Mouse (Mus musculus): ENCODE measurements around the gene Sema5a. TPM values are rescaled to one million over a fixed set of nuclear protein-coding genes. Genes with fewer than 3 reads are reported as not detected.
A peak's percentile ranks its signal among the peaks of the same experiment; 100 is the strongest.
"Not testable (repeated sequence)": the region's sequence is repeated elsewhere in the genome, so short reads cannot be mapped to it uniquely, and the experiment has no call there.

Sema5a gene
- polyA plus RNA-seq (2015; fragmentation: Nextera tagmentation; extraction: Ambion mirVana): 0.63 and 0.80 TPM in 2 replicates

GRCm38 (mm10) chr15:32244344-32244955 lies at the start of gene Sema5a:
TSS of gene Sema5a (plus strand) at chr15:32244810.
- Histone ChIP-seq H3K36me3 (peaks cover 3% of the 10 kb centered on the region; the same call in 1 of the 2 replicates), H3K27ac (no peak within 1 kb of the TSS), H3K4me1 (replicated peaks) (peaks cover 17% of the 10 kb centered on the region)

GRCm38 (mm10) chr15:32198076-32198475 lies 46.5 kb upstream of the Sema5a start:
- no peak for ATAC-seq (ENCODE audit: low read depth)
- DNase-seq: no peak

More at GRCm38 (mm10) chr15:32244344-32244955, at the start of gene Sema5a:
- DNase-seq (no peak), ATAC-seq (ENCODE audit: low read depth) (peak; percentile 89)
- peak within 1 kb of the TSS; percentile 56 for H3K4me3 ChIP-seq (replicated peaks)
- WGBS (ENCODE audit: insufficient replicate concordance): under 1% methylated on average over 31 of the region's 45 CpGs
- peak within 1 kb of the TSS; percentile 81 for H3K4me2 ChIP-seq
- H3K9me3 ChIP-seq (replicated peaks): no peaks in the 10 kb centered on the region
- H3K27me3 ChIP-seq: peaks cover 34% of the 10 kb centered on the region
- peak within 1 kb of the TSS; percentile 52 for H3K9ac ChIP-seq

GRCm38 (mm10) chr15:32198561-32198960 lies 46.0 kb upstream of the Sema5a start:
- ATAC-seq (ENCODE audit: low read depth): no peak
- H3K9ac ChIP-seq: no peak overlapping the region
- no peaks in the 10 kb centered on the region for H3K27me3 ChIP-seq
- 69% methylated on average over 5 of the region's 5 CpGs for WGBS (ENCODE audit: insufficient replicate concordance)
- H3K4me3 ChIP-seq (replicated peaks): no peak overlapping the region
- H3K27ac ChIP-seq: no peak overlapping the region
- no peaks in the 10 kb centered on the region for H3K9me3 ChIP-seq (replicated peaks)
- no peaks in the 10 kb centered on the region for H3K36me3 ChIP-seq
- no peaks in the 10 kb centered on the region for H3K4me1 ChIP-seq (replicated peaks)
- no peak overlapping the region for H3K4me2 ChIP-seq
- DNase-seq: no peak

More at GRCm38 (mm10) chr15:32198076-32198475, 46.5 kb upstream of the Sema5a start:
- 76% methylated on average over 9 of the region's 9 CpGs for WGBS (ENCODE audit: insufficient replicate concordance)
- Histone ChIP-seq H3K27ac (no peak overlapping the region), H3K4me3 (replicated peaks) (no peak overlapping the region), H3K36me3 (no peaks in the 10 kb centered on the region), H3K4me2 (no peak overlapping the region), H3K9me3 (replicated peaks) (no peaks in the 10 kb centered on the region), H3K4me1 (replicated peaks) (no peaks in the 10 kb centered on the region), H3K9ac (no peak overlapping the region), H3K27me3 (no peaks in the 10 kb centered on the region)

DNA sequence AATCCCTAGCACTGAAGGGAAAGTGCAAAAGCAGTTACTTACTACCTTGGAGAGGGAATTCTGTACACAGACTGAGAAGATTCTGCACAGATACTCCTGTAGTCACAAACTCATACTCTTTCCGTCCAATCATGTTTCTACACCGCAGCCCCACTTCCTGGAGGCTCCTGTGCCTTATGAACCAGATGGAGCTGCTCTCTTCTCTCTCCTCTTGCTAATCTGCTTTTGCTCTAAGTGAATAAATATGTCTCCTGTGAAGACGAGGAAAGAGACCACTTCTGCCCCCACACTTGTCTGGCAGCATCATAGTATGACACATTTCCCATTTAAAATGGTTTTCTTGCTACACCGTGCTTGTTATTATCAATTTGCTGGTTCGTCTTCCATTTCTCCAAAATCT lies 41.4 kb upstream of the Sema5a start:
- DNase-seq (no peak), ATAC-seq (ENCODE audit: low read depth) (no peak)
- Histone ChIP-seq H3K36me3 (no peaks in the 10 kb centered on the region), H3K9ac (no peak overlapping the region), H3K4me3 (replicated peaks) (no peak overlapping the region), H3K4me2 (no peak overlapping the region), H3K9me3 (replicated peaks) (no peaks in the 10 kb centered on the region), H3K4me1 (replicated peaks) (no peaks in the 10 kb centered on the region), H3K27me3 (no peaks in the 10 kb centered on the region), H3K27ac (no peak overlapping the region)
- 58% methylated on average over 5 of the region's 5 CpGs for WGBS (ENCODE audit: insufficient replicate concordance)

- Histone ChIP-seq H3K27ac (no peak overlapping the region), H3K27me3 (no peaks in the 10 kb centered on the region), H3K36me3 (no peaks in the 10 kb centered on the region), H3K4me2 (no peak overlapping the region), H3K4me1 (replicated peaks) (no peaks in the 10 kb centered on the region), H3K9me3 (replicated peaks) (no peaks in the 10 kb centered on the region), H3K9ac (no peak overlapping the region), H3K4me3 (replicated peaks) (no peak overlapping the region)
- no peak for ATAC-seq (ENCODE audit: low read depth)
- WGBS (ENCODE audit: insufficient replicate concordance): 67% methylated on average over 10 of the region's 10 CpGs
- no peak for DNase-seq
Observed at GRCm38 (mm10) chr15:32204908-32205307, 39.7 kb upstream of the Sema5a start.

DNA sequence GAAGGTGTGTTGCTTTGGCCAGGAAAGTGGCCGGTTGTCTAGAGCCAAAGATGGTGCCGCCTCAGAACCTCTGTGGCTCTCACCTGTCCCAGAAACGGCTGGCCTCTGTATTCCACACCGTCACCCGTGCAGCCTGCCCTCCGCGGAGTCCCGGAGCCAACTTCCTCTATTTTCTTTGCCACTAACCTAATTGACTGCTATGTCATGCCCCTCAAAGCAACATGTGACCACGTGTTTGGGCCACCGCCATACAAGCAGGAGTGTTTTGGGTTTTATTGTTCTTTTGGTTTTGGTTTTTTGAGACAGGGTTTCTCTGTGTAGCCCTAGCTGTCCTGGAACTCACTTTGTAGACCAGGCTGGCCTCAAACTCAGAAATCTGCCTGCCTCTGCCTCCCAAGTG lies 29.9 kb upstream of the Sema5a start:
- H3K9me3 ChIP-seq (replicated peaks); H3K9ac ChIP-seq; H3K4me2 ChIP-seq; H3K27me3 ChIP-seq; DNase-seq; ATAC-seq (ENCODE audit: low read depth); H3K36me3 ChIP-seq; H3K4me3 ChIP-seq (replicated peaks); H3K4me1 ChIP-seq (replicated peaks); H3K27ac ChIP-seq: not testable (repeated sequence)
- 70% methylated on average over 10 of the region's 10 CpGs for WGBS (ENCODE audit: insufficient replicate concordance)

DNA sequence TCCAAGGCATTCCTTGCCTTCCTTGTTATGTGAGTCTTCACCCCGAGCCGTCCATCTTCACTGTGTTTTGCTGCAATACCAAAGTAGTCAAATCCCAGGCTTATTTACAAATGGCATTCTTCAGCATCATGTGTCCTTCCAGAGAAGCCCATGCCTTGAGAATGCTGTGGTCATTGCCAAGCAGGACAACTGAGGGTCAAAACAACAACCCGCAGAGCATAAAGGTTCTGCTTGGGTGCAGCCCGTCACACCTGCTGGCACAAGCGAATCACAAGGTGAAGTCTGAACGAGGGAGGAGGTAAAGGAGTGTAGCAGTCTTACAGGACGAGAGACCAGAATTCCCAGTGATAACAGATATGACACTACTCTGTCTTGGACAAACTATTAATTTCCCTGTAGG lies 21.6 kb upstream of the Sema5a start:
- DNase-seq (no peak), ATAC-seq (ENCODE audit: low read depth) (no peak)
- WGBS (ENCODE audit: insufficient replicate concordance): 71% methylated on average over 7 of the region's 7 CpGs
- Histone ChIP-seq H3K4me3 (replicated peaks) (no peak overlapping the region), H3K4me1 (replicated peaks) (no peaks in the 10 kb centered on the region), H3K9ac (no peak overlapping the region), H3K4me2 (no peak overlapping the region), H3K9me3 (replicated peaks) (no peaks in the 10 kb centered on the region), H3K27me3 (no peaks in the 10 kb centered on the region), H3K36me3 (no peaks in the 10 kb centered on the region), H3K27ac (no peak overlapping the region)

DNA sequence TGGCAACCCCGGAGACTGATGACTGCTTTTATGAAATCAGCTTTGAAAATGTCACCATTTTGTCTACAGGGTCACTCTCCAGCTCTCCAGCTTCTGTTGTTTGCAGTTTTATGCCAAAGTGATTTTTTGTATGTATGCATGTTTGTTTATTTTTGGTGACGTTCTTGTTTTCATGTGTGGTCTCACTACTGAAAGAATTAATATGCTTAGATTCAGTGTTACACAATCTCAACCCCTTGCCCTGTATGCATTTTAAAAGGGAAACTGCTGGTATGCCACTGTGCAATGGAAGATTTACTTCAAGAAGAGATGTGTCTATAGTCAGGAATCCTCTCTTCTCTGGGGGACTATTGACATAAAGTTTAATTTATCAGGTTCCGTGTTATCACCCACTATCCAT lies 19.2 kb upstream of the Sema5a start:
- DNase-seq (no peak), ATAC-seq (ENCODE audit: low read depth) (no peak)
- Histone ChIP-seq H3K4me1 (replicated peaks) (no peaks in the 10 kb centered on the region), H3K27ac (no peak overlapping the region), H3K27me3 (no peaks in the 10 kb centered on the region), H3K9me3 (replicated peaks) (no peaks in the 10 kb centered on the region), H3K4me3 (replicated peaks) (no peak overlapping the region), H3K36me3 (no peaks in the 10 kb centered on the region), H3K4me2 (no peak overlapping the region), H3K9ac (no peak overlapping the region)
- 68% methylated on average over 3 of the region's 3 CpGs for WGBS (ENCODE audit: insufficient replicate concordance)

- Histone ChIP-seq H3K4me1 (replicated peaks) (no peaks in the 10 kb centered on the region), H3K4me2 (no peak overlapping the region), H3K9ac (no peak overlapping the region), H3K4me3 (replicated peaks) (no peak overlapping the region), H3K36me3 (no peaks in the 10 kb centered on the region), H3K9me3 (replicated peaks) (no peaks in the 10 kb centered on the region), H3K27me3 (no peaks in the 10 kb centered on the region), H3K27ac (no peak overlapping the region)
- WGBS (ENCODE audit: insufficient replicate concordance): 63% methylated on average over 6 of the region's 6 CpGs
- DNase-seq: no peak
- ATAC-seq (ENCODE audit: low read depth): no peak
Observed at GRCm38 (mm10) chr15:32226381-32226780, 18.2 kb upstream of the Sema5a start.

- H3K36me3 ChIP-seq: no peaks in the 10 kb centered on the region
- 69% methylated on average over 7 of the region's 7 CpGs for WGBS (ENCODE audit: insufficient replicate concordance)
- DNase-seq (no peak), ATAC-seq (ENCODE audit: low read depth) (no peak)
- no peak overlapping the region for H3K4me3 ChIP-seq (replicated peaks)
- H3K27me3 ChIP-seq: no peaks in the 10 kb centered on the region
- H3K9me3 ChIP-seq (replicated peaks): no peaks in the 10 kb centered on the region
- H3K9ac ChIP-seq: no peak overlapping the region
- H3K4me2 ChIP-seq: no peak overlapping the region
- no peaks in the 10 kb centered on the region for H3K4me1 ChIP-seq (replicated peaks)
- H3K27ac ChIP-seq: no peak overlapping the region
Observed at GRCm38 (mm10) chr15:32226888-32227395, 17.7 kb upstream of the Sema5a start.

GRCm38 (mm10) chr15:32230066-32230465 lies 14.5 kb upstream of the Sema5a start:
- H3K36me3 ChIP-seq: no peaks in the 10 kb centered on the region
- H3K4me2 ChIP-seq: no peak overlapping the region
- no peak overlapping the region for H3K27ac ChIP-seq
- 39% methylated on average over 2 of the region's 2 CpGs for WGBS (ENCODE audit: insufficient replicate concordance)
- no peak overlapping the region for H3K9ac ChIP-seq
- no peak overlapping the region for H3K4me3 ChIP-seq (replicated peaks)
- H3K4me1 ChIP-seq (replicated peaks): no peaks in the 10 kb centered on the region
- ATAC-seq (ENCODE audit: low read depth) (no peak), DNase-seq (no peak)
- H3K27me3 ChIP-seq: no peaks in the 10 kb centered on the region
- no peaks in the 10 kb centered on the region for H3K9me3 ChIP-seq (replicated peaks)

DNA sequence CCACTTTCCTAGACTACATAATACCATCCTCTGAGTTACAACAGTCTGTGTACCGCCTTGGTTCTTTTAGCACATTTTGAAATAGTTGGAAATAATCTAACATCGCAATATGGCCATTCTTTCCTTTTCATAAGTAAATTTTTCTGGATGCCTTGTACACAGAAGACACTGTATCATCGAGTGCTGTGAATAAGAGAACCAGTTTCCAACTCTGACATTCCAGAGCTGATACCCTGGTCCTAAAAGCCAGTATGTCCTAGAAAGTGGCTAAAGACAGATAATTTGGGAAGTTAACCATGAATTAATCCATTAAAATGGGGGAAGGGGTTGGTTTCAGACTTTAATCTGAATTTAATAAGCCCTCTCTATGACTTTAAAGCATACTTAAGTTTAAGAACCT lies 12.4 kb upstream of the Sema5a start:
- H3K36me3 ChIP-seq: no peaks in the 10 kb centered on the region
- no peaks in the 10 kb centered on the region for H3K9me3 ChIP-seq (replicated peaks)
- no peak overlapping the region for H3K27ac ChIP-seq
- no peak overlapping the region for H3K4me3 ChIP-seq (replicated peaks)
- H3K4me1 ChIP-seq (replicated peaks): no peaks in the 10 kb centered on the region
- H3K4me2 ChIP-seq: no peak overlapping the region
- 73% methylated on average over 3 of the region's 3 CpGs for WGBS (ENCODE audit: insufficient replicate concordance)
- ATAC-seq (ENCODE audit: low read depth) (no peak), DNase-seq (no peak)
- H3K27me3 ChIP-seq: no peaks in the 10 kb centered on the region
- no peak overlapping the region for H3K9ac ChIP-seq

All from liver, embryonic 13.5 days (tissue).